Mouse (Mus musculus): ENCODE measurements around the gene Plod2. TPM values are rescaled to one million over a fixed set of nuclear protein-coding genes. Genes with fewer than 3 reads are reported as not detected.

The Plod2 gene
- polyA plus RNA-seq, 1 experiment from 2014 or later, result 21.9 TPM

DNA sequence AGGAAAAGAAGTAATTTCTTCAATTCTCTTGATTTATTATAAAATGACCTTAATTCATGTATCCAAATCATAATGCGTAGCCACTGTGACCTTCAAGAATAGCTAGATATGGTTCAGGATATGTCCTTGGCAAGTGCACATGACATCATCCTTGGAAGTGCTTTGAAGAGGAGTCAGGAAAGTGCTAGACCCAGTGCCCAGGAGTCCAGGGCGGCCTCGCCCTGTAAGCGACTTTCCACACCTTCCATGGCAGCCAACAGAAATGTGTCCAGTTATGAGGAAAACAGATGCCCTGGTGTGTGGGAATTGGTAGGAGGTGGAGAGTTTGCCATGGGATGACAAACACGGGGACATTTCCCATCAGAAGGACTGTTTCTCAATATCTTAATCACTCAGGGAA is 47.0 kb downstream of the Plod2 start:
- Histone ChIP-seq H3K4me1 (no peaks in the 10 kb centered on the region), H3K36me3 (peaks cover 10% of the 10 kb centered on the region; the same call in 1 of the 2 replicates), H3K27me3 (no peaks in the 10 kb centered on the region), H3K4me3 (no peak overlapping the region), H3K9ac (replicated peaks) (no peak overlapping the region), H3K4me2 (replicated peaks) (no peak overlapping the region), H3K9me3 (no peaks in the 10 kb centered on the region), H3K27ac (replicated peaks) (no peak overlapping the region)
- WGBS, result 93% methylated on average over 5 of the region's 5 CpGs
- ATAC-seq (ENCODE audit: low FRiP score, low read depth), result no peak

DNA sequence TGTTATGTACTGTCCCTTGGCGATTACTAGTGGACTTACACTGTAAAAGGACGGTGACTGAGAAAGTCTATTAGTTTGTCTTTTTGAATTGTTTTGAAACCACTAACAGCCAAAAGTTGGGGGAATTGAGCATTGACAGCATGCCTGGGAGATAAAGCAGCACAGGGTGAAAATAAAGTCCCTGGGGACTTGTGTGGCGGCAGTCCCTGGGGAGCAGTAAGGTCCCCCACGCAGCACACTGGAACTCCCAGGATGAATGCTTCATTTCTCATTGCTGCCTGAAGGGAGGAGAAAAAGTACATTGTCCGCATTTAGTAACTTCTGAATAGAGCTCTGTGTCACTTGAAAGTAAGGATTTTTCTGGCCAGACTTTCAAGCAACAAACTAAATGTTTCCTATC is 49.5 kb downstream of the Plod2 start:
- peaks cover 10% of the 10 kb centered on the region; the same call in 1 of the 2 replicates for H3K36me3 ChIP-seq
- ATAC-seq (ENCODE audit: low FRiP score, low read depth), result no peak
- 81% methylated on average over 5 of the region's 5 CpGs for WGBS
- H3K27me3 ChIP-seq, result no peaks in the 10 kb centered on the region
- H3K9ac ChIP-seq (replicated peaks), result no peak overlapping the region
- H3K4me1 ChIP-seq, result no peaks in the 10 kb centered on the region
- no peak overlapping the region for H3K4me3 ChIP-seq
- no peak overlapping the region for H3K4me2 ChIP-seq (replicated peaks)
- no peak overlapping the region for H3K27ac ChIP-seq (replicated peaks)
- H3K9me3 ChIP-seq, result no peaks in the 10 kb centered on the region

DNA sequence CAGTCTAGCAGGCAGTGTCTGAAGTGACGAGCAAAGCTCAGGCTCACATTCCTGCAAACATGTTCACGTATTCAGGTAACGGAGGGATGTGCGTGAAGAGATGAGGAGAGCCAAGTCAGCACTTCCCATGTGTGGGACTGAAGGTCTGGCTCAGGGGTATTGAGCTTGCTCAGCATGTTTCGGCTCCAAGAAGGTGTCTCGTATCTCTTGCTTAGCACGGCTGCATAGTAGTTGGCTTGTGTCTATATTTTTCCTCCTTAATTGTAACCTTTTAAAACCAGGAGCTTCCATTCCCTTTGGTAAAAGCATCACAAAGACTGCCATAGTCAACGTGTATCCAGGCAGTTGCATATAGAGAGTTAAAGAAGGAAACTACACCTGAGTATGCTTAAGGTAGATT is 50.7 kb downstream of the Plod2 start:
- ATAC-seq (ENCODE audit: low FRiP score, low read depth), result no peak
- Histone ChIP-seq H3K9ac (replicated peaks) (no peak overlapping the region), H3K4me2 (replicated peaks) (no peak overlapping the region), H3K4me3 (no peak overlapping the region), H3K27me3 (no peaks in the 10 kb centered on the region), H3K27ac (replicated peaks) (no peak overlapping the region), H3K4me1 (no peaks in the 10 kb centered on the region), H3K36me3 (peaks cover 9% of the 10 kb centered on the region; the same call in 1 of the 2 replicates), H3K9me3 (no peaks in the 10 kb centered on the region)
- WGBS, result 95% methylated on average over 8 of the region's 8 CpGs

DNA sequence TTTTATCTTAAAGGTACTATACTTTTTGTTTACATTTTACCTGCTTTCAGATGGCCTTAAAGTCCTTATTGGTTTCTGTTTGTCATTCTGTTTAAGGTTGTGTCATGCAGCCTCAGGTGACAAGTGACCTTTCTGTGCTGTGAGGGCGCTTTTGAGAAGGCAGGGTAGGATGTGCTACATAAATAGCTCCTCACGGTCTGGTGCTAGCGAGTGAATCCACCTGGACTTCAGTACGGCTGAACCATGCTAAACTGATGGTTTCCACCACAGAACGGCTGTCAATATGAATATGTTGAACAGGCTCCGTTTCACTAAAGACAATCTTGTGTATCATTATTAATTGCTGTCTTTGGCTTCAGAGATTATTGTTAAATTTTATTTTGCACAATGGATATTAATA is 52.5 kb downstream of the Plod2 start:
- Histone ChIP-seq H3K36me3 (0 out of 2 replicates have a peak, but pooled peaks cover 5% of the 10 kb centered on the region), H3K4me1 (no peaks in the 10 kb centered on the region), H3K27me3 (no peaks in the 10 kb centered on the region), H3K27ac (replicated peaks) (no peak overlapping the region), H3K9ac (replicated peaks) (no peak overlapping the region), H3K4me2 (replicated peaks) (no peak overlapping the region), H3K4me3 (no peak overlapping the region), H3K9me3 (no peaks in the 10 kb centered on the region)
- WGBS, result 84% methylated on average over 6 of the region's 6 CpGs
- ATAC-seq (ENCODE audit: low FRiP score, low read depth), result no peak

DNA sequence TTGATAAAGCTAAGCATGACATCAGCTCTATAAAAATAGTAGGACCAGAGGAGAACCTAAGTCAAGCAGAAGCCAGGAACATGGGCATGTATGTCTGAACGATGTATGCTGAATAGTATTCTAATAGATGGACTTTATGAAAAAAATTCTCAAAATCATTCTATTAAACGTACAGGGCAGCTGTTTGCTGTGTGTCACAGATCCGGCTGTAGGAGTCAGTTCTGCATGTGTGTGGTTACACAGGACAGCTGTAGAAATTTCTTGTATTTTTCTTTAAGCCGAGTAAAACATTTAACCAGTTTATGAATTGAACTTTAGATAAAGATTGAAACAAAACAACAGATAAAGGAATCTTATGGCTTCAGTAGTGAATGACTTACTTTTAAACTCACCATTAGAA is 53.3 kb downstream of the Plod2 start:
- 90% methylated on average over 4 of the region's 4 CpGs for WGBS
- Histone ChIP-seq H3K27ac (replicated peaks) (no peak overlapping the region), H3K4me3 (no peak overlapping the region), H3K4me1 (no peaks in the 10 kb centered on the region), H3K36me3 (0 out of 2 replicates have a peak, but pooled peaks cover 3% of the 10 kb centered on the region), H3K9ac (replicated peaks) (no peak overlapping the region), H3K9me3 (no peaks in the 10 kb centered on the region), H3K27me3 (no peaks in the 10 kb centered on the region), H3K4me2 (replicated peaks) (no peak overlapping the region)
- ATAC-seq (ENCODE audit: low FRiP score, low read depth), result no peak

DNA sequence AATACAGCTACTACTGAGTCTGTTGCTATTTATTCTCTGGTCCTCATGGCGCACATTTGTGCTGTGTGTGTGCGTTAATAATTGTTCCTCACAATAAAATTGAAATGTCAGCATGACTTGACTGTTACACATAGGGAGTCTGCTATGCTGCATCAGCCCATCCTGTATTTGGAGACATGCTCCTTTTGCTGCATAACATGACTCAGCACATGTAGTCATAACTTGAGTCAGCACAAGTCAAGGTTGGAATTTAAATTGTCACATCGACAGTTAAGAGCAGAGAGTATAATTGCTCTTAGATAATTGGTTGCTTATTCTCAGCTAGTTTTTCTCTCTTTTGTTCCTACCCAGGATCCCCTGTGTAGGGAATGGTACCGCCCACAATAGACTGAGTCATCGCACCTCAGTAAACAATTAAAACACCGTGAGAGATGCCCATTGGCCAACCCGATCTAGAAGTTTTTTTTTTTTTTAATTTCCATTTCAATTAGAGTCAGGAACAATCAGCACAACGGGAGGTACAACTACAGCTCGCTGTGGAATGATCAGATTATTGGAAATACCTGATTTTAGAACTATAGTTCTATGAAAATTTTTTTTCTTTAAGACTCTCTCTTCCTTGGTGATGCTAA is 55.0 kb downstream of the Plod2 start:
- Histone ChIP-seq H3K4me1 (no peaks in the 10 kb centered on the region), H3K27me3 (no peaks in the 10 kb centered on the region), H3K27ac (replicated peaks) (no peak overlapping the region), H3K4me2 (replicated peaks) (no peak overlapping the region), H3K9ac (replicated peaks) (no peak overlapping the region), H3K9me3 (no peaks in the 10 kb centered on the region), H3K36me3 (0 out of 2 replicates have a peak, but pooled peaks cover 3% of the 10 kb centered on the region), H3K4me3 (no peak overlapping the region)
- ATAC-seq (ENCODE audit: low FRiP score, low read depth), result no peak
- 90% methylated on average over 9 of the region's 9 CpGs for WGBS

DNA sequence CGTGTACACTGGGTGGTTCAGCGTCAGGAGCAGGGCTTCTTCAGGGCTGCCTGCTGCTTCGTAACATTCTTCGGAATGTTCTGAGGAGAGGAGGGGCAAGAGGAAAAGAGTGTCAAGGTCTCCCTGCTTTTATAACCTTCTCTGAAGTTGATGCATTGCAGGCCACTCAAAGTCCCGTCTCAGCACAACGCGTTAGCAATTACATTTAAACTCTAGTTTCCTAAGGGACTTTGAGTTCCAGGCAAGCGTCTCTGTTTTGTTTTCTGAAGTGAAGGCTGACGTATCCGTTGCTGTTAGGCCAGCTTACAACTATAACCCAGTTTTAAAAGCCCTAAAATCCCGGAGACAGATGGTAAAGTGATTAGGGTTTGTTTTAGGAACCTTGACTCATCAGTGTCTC is 55.8 kb downstream of the Plod2 start:
- Histone ChIP-seq H3K9ac (replicated peaks) (no peak overlapping the region), H3K9me3 (no peaks in the 10 kb centered on the region), H3K4me1 (no peaks in the 10 kb centered on the region), H3K27me3 (no peaks in the 10 kb centered on the region), H3K27ac (replicated peaks) (no peak overlapping the region), H3K36me3 (0 out of 2 replicates have a peak, but pooled peaks cover 3% of the 10 kb centered on the region), H3K4me2 (replicated peaks) (no peak overlapping the region), H3K4me3 (no peak overlapping the region)
- 77% methylated on average over 11 of the region's 11 CpGs for WGBS
- no peak for ATAC-seq (ENCODE audit: low FRiP score, low read depth)

DNA sequence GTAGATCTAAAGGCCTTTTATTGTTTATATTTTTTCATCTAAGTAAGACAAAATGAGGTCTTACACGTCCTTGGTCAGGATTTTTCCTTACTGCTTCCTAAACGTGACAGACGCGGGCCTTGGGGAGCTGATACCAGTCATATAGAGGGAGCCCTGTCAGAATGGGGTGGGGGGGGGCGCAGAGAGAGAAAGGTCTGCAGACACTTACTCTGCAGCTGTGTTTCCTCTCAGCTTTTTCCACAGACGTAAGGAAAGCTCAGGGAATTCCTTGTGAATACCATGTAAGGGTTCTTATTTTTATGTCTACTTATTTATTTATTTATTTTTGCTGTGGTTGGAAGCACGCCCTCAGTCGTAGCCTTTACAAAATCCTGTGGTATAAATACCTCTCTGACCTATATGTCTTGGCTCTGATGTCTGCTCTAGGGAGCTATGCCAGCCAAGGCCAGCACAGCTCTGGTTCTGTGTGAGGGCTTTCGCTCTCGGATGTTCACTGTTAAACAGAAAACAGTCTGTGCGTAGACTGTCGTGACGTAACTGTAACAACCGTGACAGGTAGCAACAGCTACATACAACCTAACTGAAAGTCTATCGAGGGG is 58.0 kb downstream of the Plod2 start:
- 89% methylated on average over 15 of the region's 15 CpGs for WGBS
- Histone ChIP-seq H3K27me3 (no peaks in the 10 kb centered on the region), H3K4me1 (no peaks in the 10 kb centered on the region), H3K4me2 (replicated peaks) (no peak overlapping the region), H3K9ac (replicated peaks) (no peak overlapping the region), H3K9me3 (no peaks in the 10 kb centered on the region), H3K27ac (replicated peaks) (no peak overlapping the region), H3K4me3 (no peak overlapping the region), H3K36me3 (0 out of 2 replicates have a peak, but pooled peaks cover 3% of the 10 kb centered on the region)
- no peak for ATAC-seq (ENCODE audit: low FRiP score, low read depth)

DNA sequence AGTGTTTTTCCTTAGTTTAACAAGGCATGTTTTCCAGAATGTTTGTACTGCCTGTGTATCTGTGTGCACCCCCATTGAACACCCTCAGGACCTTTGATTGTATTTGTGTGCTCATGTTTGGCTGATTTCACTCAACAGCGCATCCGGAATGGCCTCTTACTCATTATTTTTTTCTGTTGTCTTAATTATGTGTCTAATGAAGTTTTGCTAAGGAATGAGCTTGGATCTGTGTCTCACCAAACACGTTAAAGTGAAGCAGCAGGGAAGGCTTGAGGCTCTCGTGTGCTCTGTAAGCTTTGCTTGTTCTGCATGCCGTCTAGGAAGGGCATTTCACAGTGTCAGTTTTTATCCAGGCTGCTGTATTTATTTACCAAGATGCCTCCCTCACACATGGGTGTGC is 59.5 kb downstream of the Plod2 start:
- Histone ChIP-seq H3K36me3 (0 out of 2 replicates have a peak, but pooled peaks cover 3% of the 10 kb centered on the region), H3K27ac (replicated peaks) (no peak overlapping the region), H3K9me3 (no peaks in the 10 kb centered on the region), H3K4me2 (replicated peaks) (no peak overlapping the region), H3K4me1 (no peaks in the 10 kb centered on the region), H3K9ac (replicated peaks) (no peak overlapping the region), H3K27me3 (no peaks in the 10 kb centered on the region), H3K4me3 (no peak overlapping the region)
- ATAC-seq (ENCODE audit: low FRiP score, low read depth), result no peak
- WGBS, result 79% methylated on average over 5 of the region's 5 CpGs

DNA sequence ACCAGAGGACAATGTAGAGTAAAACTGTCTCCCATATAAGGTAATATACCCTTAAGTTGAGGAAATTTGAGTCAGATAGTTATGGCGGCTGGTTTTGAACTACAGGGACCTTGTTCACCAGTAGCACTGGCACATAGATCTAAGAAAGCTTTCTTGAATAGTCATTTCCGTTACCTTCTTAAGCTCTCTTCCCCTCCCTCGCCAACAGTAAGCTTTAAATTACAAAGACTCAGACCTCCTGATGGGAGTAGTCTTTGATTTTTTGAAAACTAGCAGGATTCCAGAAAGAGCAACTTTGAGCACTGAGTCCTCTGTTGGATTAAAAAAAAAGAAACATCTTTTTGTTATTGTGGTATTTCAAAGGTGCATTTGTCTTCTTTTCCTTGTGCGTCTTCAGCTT is 61.5 kb downstream of the Plod2 start:
- Histone ChIP-seq H3K4me1 (no peaks in the 10 kb centered on the region), H3K9ac (replicated peaks) (no peak overlapping the region), H3K27ac (replicated peaks) (no peak overlapping the region), H3K36me3 (no peaks in the 10 kb centered on the region), H3K9me3 (no peaks in the 10 kb centered on the region), H3K27me3 (no peaks in the 10 kb centered on the region), H3K4me3 (no peak overlapping the region), H3K4me2 (replicated peaks) (no peak overlapping the region)
- WGBS, result 40% methylated on average over 4 of the region's 4 CpGs
- no peak for ATAC-seq (ENCODE audit: low FRiP score, low read depth)

DNA sequence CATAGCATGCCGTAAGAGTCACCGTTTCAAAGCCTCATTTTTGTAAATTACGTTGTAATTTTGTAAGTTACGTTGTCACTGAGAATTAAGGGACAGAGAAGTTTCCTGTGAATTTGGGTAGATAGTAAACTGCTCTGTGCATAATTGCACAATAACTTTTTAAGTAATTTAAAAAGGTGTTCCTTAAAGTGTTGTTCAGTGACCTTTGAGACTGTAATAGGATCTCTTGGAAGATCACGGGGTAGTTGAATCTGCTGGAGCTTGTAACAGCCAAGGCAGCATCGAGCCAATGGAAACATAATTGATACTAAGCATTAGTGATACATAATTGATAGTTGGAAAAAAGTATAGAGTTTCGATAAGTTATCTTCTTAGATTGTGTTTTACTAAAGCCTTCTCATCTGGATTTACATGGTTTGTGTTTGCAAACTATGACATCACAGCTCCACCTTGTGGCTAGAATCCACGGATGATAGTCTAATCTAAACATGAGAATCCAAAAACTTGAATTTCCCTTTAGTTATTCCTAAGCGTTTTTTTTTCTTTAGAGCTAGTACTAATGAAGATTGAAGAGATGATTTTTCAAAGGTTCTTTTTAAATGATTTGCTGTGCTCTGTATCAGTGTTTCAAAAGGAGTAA is 68.7 kb downstream of the Plod2 start:
- Histone ChIP-seq H3K36me3 (no peaks in the 10 kb centered on the region), H3K27me3 (no peaks in the 10 kb centered on the region), H3K9me3 (no peaks in the 10 kb centered on the region), H3K4me2 (replicated peaks) (no peak overlapping the region), H3K27ac (replicated peaks) (no peak overlapping the region), H3K9ac (replicated peaks) (no peak overlapping the region), H3K4me3 (no peak overlapping the region), H3K4me1 (no peaks in the 10 kb centered on the region)
- peak; percentile 55; the same call in 1 of the 2 replicates for ATAC-seq (ENCODE audit: low FRiP score, low read depth)
- 73% methylated on average over 9 of the region's 9 CpGs for WGBS

DNA sequence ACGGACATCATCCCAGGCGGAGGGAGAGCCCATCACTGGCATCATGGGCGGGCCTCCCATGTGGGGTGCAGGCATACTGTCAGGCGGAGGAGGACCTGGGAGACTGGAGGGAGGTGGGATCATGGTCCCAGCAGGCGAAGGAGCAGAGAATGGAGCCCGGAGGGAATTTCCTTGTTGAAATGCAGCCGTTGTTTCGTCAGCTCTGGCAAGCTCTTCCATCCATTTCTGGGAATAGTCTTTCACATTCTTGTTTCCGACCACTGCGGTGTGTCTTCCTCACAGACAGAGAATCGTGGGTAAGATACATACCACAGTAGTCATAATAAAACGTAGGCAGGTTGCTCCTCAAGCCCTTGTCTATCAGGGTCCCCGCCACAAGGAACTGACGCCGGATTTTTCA is 70.6 kb downstream of the Plod2 start:
- Histone ChIP-seq H3K4me3 (no peak overlapping the region), H3K27ac (replicated peaks) (no peak overlapping the region), H3K9me3 (no peaks in the 10 kb centered on the region), H3K36me3 (no peaks in the 10 kb centered on the region), H3K4me1 (no peaks in the 10 kb centered on the region), H3K4me2 (replicated peaks) (no peak overlapping the region), H3K27me3 (no peaks in the 10 kb centered on the region), H3K9ac (replicated peaks) (no peak overlapping the region)
- ATAC-seq (ENCODE audit: low FRiP score, low read depth), result no peak
- WGBS, result 89% methylated on average over 15 of the region's 15 CpGs

Measured in midbrain, embryonic 12.5 days (tissue).